Mouse (Mus musculus): Measurements from ENCODE around the gene Tspan18. TPM values are rescaled to one million over a fixed set of nuclear protein-coding genes. Genes with fewer than 3 reads are reported as not detected.
A peak's percentile ranks its signal among the peaks of the same experiment; 100 is the strongest.

The Tspan18 gene
- polyA plus RNA-seq, 1 experiment from 2014 or later = 44.8 TPM

GRCm38 (mm10) chr2:93312458-93312857 is 21.8 kb downstream of the Tspan18 start:
- WGBS = 67% methylated on average over 3 of the region's 3 CpGs
- ATAC-seq (replicated peaks; ENCODE audit: low FRiP score) = no peak
- Histone ChIP-seq H3K27me3 (no peaks in the 10 kb centered on the region), H3K27ac (no peak overlapping the region), H3K4me1 (peaks cover 51% of the 10 kb centered on the region), H3K4me2 (no peak overlapping the region), H3K36me3 (peaks cover 30% of the 10 kb centered on the region), H3K9ac (no peak overlapping the region), H3K4me3 (replicated peaks) (no peak overlapping the region), H3K9me3 (replicated peaks) (no peaks in the 10 kb centered on the region)

- WGBS = 84% methylated on average over 14 of the region's 14 CpGs
- Histone ChIP-seq H3K27ac (no peak overlapping the region), H3K27me3 (no peaks in the 10 kb centered on the region), H3K36me3 (peaks cover 26% of the 10 kb centered on the region), H3K9me3 (replicated peaks) (no peaks in the 10 kb centered on the region), H3K9ac (no peak overlapping the region), H3K4me1 (peaks cover 38% of the 10 kb centered on the region), H3K4me2 (no peak overlapping the region), H3K4me3 (replicated peaks) (no peak overlapping the region)
- no peak for ATAC-seq (replicated peaks; ENCODE audit: low FRiP score)
These were observed 24.4 kb downstream of the Tspan18 start for GRCm38 (mm10) chr2:93309724-93310413.

GRCm38 (mm10) chr2:93306898-93307297 is 27.4 kb downstream of the Tspan18 start:
- no peak overlapping the region for H3K9ac ChIP-seq
- WGBS = 77% methylated on average over 4 of the region's 4 CpGs
- no peaks in the 10 kb centered on the region for H3K9me3 ChIP-seq (replicated peaks)
- H3K27ac ChIP-seq = no peak overlapping the region
- peaks cover 34% of the 10 kb centered on the region for H3K4me1 ChIP-seq
- no peak overlapping the region for H3K4me3 ChIP-seq (replicated peaks)
- H3K4me2 ChIP-seq = no peak overlapping the region
- no peak for ATAC-seq (replicated peaks; ENCODE audit: low FRiP score)
- peaks cover 26% of the 10 kb centered on the region for H3K36me3 ChIP-seq
- H3K27me3 ChIP-seq = no peaks in the 10 kb centered on the region

- no peaks in the 10 kb centered on the region for H3K9me3 ChIP-seq (replicated peaks)
- H3K9ac ChIP-seq = no peak overlapping the region
- 49% methylated on average over 4 of the region's 4 CpGs for WGBS
- peaks cover 20% of the 10 kb centered on the region for H3K36me3 ChIP-seq
- peak overlapping the region; percentile 86 for H3K27ac ChIP-seq
- H3K4me3 ChIP-seq (replicated peaks) = no peak overlapping the region
- H3K27me3 ChIP-seq = no peaks in the 10 kb centered on the region
- ATAC-seq (replicated peaks; ENCODE audit: low FRiP score) = peak; percentile 38; the same call in 1 of the 2 replicates
- no peak overlapping the region for H3K4me2 ChIP-seq
- H3K4me1 ChIP-seq = peaks cover 28% of the 10 kb centered on the region
These were observed 30.1 kb downstream of the Tspan18 start for GRCm38 (mm10) chr2:93304273-93304634.

GRCm38 (mm10) chr2:93303585-93304272 is 30.6 kb downstream of the Tspan18 start:
- H3K9ac ChIP-seq = no peak overlapping the region
- whole genome bisulfite sequencing = 19% methylated on average over 16 of the region's 16 CpGs
- no peak overlapping the region for H3K4me3 ChIP-seq (replicated peaks)
- peaks cover 28% of the 10 kb centered on the region for H3K4me1 ChIP-seq
- H3K4me2 ChIP-seq = no peak overlapping the region
- no peaks in the 10 kb centered on the region for H3K9me3 ChIP-seq (replicated peaks)
- H3K27ac ChIP-seq = peak overlapping the region; percentile 86
- H3K27me3 ChIP-seq = no peaks in the 10 kb centered on the region
- H3K36me3 ChIP-seq = peaks cover 16% of the 10 kb centered on the region
- ATAC-seq (replicated peaks; ENCODE audit: low FRiP score) = peak; percentile 40; the same call in 1 of the 2 replicates

GRCm38 (mm10) chr2:93303260-93303584 is 31.1 kb downstream of the Tspan18 start:
- Histone ChIP-seq H3K4me2 (no peak overlapping the region), H3K4me1 (peaks cover 28% of the 10 kb centered on the region), H3K36me3 (peaks cover 15% of the 10 kb centered on the region), H3K4me3 (replicated peaks) (no peak overlapping the region), H3K9ac (0 out of 2 replicates have a peak overlapping the region, but pooled peaks have one; percentile 10), H3K9me3 (replicated peaks) (no peaks in the 10 kb centered on the region), H3K27ac (peak overlapping the region; percentile 86), H3K27me3 (no peaks in the 10 kb centered on the region)
- 53% methylated on average over 5 of the region's 5 CpGs for WGBS
- ATAC-seq (replicated peaks; ENCODE audit: low FRiP score) = no peak

- no peaks in the 10 kb centered on the region for H3K27me3 ChIP-seq
- no peaks in the 10 kb centered on the region for H3K9me3 ChIP-seq (replicated peaks)
- H3K4me2 ChIP-seq = no peak overlapping the region
- no peak overlapping the region for H3K9ac ChIP-seq
- no peak overlapping the region for H3K27ac ChIP-seq
- ATAC-seq (replicated peaks; ENCODE audit: low FRiP score) = no peak
- peaks cover 6% of the 10 kb centered on the region; the same call in 1 of the 2 replicates for H3K4me1 ChIP-seq
- 67% methylated on average over 3 of the region's 3 CpGs for WGBS
- H3K36me3 ChIP-seq = peaks cover 32% of the 10 kb centered on the region
- no peak overlapping the region for H3K4me3 ChIP-seq (replicated peaks)
These were observed 36.6 kb downstream of the Tspan18 start for GRCm38 (mm10) chr2:93297656-93298055.

GRCm38 (mm10) chr2:93291186-93291926 is 42.9 kb downstream of the Tspan18 start:
- 0 out of 2 replicates have a peak, but pooled peaks have one; percentile 1 for ATAC-seq (replicated peaks; ENCODE audit: low FRiP score)
- no peak overlapping the region for H3K4me3 ChIP-seq (replicated peaks)
- H3K9ac ChIP-seq = no peak overlapping the region
- H3K4me1 ChIP-seq = peaks cover 55% of the 10 kb centered on the region
- peaks cover 18% of the 10 kb centered on the region for H3K36me3 ChIP-seq
- H3K27ac ChIP-seq = peak overlapping the region; percentile 72
- no peak overlapping the region for H3K4me2 ChIP-seq
- H3K27me3 ChIP-seq = no peaks in the 10 kb centered on the region
- WGBS = 68% methylated on average over 13 of the region's 13 CpGs
- no peaks in the 10 kb centered on the region for H3K9me3 ChIP-seq (replicated peaks)

GRCm38 (mm10) chr2:93290345-93291118 is 43.8 kb downstream of the Tspan18 start:
- 12% methylated on average over 7 of the region's 7 CpGs for WGBS
- peak; percentile 72 for ATAC-seq (replicated peaks; ENCODE audit: low FRiP score)
- H3K36me3 ChIP-seq = peaks cover 18% of the 10 kb centered on the region
- peak overlapping the region; percentile 72 for H3K27ac ChIP-seq
- H3K4me2 ChIP-seq = no peak overlapping the region
- H3K4me3 ChIP-seq (replicated peaks) = no peak overlapping the region
- H3K27me3 ChIP-seq = no peaks in the 10 kb centered on the region
- peaks cover 63% of the 10 kb centered on the region for H3K4me1 ChIP-seq
- no peaks in the 10 kb centered on the region for H3K9me3 ChIP-seq (replicated peaks)
- no peak overlapping the region for H3K9ac ChIP-seq

- Histone ChIP-seq H3K4me3 (replicated peaks) (no peak overlapping the region), H3K36me3 (peaks cover 14% of the 10 kb centered on the region), H3K27me3 (no peaks in the 10 kb centered on the region), H3K9me3 (replicated peaks) (no peaks in the 10 kb centered on the region), H3K9ac (no peak overlapping the region), H3K27ac (no peak overlapping the region; the same call in 1 of the 2 replicates), H3K4me1 (peaks cover 77% of the 10 kb centered on the region), H3K4me2 (no peak overlapping the region)
- 55% methylated on average over 10 of the region's 10 CpGs for WGBS
- no peak for ATAC-seq (replicated peaks; ENCODE audit: low FRiP score)
These were observed 45.1 kb downstream of the Tspan18 start for GRCm38 (mm10) chr2:93289161-93289560.

- Histone ChIP-seq H3K27ac (0 out of 2 replicates have a peak overlapping the region, but pooled peaks have one; percentile 48), H3K4me3 (replicated peaks) (no peak overlapping the region), H3K4me2 (no peak overlapping the region), H3K9me3 (replicated peaks) (no peaks in the 10 kb centered on the region), H3K27me3 (no peaks in the 10 kb centered on the region), H3K9ac (no peak overlapping the region), H3K36me3 (no peaks in the 10 kb centered on the region), H3K4me1 (peaks cover 94% of the 10 kb centered on the region)
- 58% methylated on average over 4 of the region's 4 CpGs for WGBS
- ATAC-seq (replicated peaks; ENCODE audit: low FRiP score) = no peak
These were observed 47.0 kb downstream of the Tspan18 start for GRCm38 (mm10) chr2:93287348-93287747.
